Mouse (Mus musculus) T-helper 17 cell (primary cell): ENCODE results near the gene Retreg2.

Experiments used
- in situ Hi-C, 2 experiments: fragments of 300-600 bp; cut with MboI, MseI; formaldehyde crosslinking; loops; 1 replicate in 1 of 2; 2 replicates in 1 of 2; pipeline ENCODE4 v1.15.1; 2025; ENCODE audit warnings: high pct_unique_total_duplicates in 2 of 2

The Retreg2 gene

DNA sequence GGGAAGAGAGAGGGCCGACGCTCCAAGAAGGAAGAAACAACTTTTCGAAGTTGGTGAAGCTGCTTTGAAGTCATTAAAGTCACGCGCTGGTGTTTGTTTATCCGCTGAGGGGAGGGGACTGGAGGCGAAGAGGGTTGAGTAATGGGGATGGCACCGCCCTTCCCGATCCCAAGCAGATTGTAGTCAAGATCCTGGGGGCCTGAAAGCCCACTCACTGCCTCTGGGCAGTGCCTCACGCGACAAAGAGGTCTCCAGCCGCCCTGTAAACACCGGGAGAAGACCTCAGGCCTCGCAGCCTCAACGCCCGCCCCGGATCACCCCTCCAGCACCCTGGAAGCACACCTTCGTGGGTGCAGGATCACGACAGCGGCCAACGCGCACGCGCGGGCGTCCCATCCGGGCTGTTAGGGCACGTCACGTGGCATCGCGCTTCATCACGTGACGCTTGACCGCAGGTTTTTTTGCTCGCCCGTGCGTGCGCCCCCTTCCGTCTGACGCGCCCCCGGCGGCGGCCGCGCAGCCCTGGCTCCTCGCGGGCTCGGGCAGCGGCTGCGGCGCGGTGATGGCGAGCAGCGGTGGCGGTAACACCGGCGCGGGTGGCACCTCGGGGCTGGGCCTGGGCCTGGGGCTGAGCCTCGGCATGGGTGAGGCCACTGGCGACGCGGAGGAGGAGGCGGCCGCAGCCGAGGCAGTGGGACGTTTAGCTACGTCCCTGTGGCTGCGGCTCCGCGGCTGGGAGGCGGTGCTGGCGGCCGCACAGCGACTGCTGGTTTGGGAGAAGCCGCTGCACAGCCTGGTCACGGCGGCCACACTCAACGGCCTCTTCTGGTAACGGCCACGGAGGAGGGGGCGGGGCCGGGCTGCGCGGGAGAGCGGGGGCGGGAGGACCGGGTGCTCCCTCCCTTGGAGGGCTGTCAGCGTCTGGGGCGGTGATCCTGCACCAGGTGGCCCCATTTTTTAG is at the start of gene Retreg2, which contains the start of gene Cnppd1:
TSS of gene Retreg2 (plus strand) at position 478 of the 961 bp plus-strand sequence.
TSS of gene Cnppd1 (minus strand) at position 411 of the 961 bp plus-strand sequence.
- in situ Hi-C loops = loop anchor here (5.0 to 10.0 kb wide), 2 partner anchors 740 to 898 kb away; no protein-coding TSS in a partner anchor

GRCm38 (mm10) chr1:75122211-75122610 is 20.4 kb upstream of the Retreg2 start:
- in situ Hi-C loops = loop anchor here (5.0 to 10.0 kb wide), 8 partner anchors 70 to 867 kb away; partner anchors contain the start of genes Cryba2 (in 2 of the 2), Cdk5r2 (in 1 of the 2), Cyp27a1 (in 1 of the 2) and Glb1l (in 1 of the 2)

DNA sequence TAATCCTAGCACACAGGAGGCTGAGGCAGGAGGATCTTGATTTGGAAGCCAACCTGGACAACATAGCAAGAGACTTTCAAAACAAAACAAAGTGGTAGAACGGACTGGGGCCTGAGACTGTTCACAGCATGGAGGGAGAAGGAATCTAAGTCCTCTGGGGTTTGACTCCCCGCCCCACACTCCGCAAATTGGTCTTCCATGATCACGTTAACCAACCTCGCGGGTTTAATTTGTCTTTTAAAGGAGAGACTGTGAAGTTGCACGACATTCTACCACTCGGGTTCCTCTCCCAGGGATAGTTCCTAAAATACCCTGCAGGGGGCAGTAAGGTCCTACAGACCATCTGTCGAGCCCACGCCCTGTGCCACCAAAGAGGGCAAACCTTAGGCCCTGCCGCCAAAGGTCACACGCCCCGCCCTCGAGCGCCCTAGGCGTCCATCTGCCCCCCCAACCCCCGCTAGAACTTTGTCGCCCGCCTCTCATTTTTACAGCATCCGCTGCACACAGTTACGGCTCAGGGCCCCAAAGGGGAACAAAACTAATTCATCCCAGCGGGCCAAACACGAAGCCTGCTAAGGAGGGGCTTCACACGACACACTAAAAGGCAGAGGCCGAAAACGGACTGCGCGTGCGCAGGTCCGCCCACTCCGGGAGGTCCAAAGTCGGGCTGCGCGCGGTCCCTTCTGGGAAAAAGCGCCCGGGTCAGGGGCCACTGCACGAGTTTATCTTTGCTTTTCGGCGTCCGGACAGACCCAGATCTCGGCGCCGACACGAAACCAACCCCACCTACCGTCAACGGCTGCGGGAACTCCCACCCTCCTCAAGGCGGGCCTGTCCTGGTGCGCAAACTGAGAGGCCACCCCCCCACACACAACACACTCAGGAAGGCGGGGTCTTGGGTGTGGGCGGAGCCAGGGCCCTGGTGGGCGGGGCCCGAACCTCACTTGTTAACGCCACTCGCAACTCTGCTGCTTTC is 17.9 kb upstream of the Retreg2 start, which contains the start of gene Nhej1:
TSS of gene Nhej1 (minus strand) at position 855 of the 976 bp plus-strand sequence.
- in situ Hi-C loops = loop anchor here (5.0 to 10.0 kb wide), 12 partner anchors 63 to 870 kb away; partner anchors contain the start of genes Cryba2 (in 2 of the 2), Cdk5r2 (in 1 of the 2), Cyp27a1 (in 1 of the 2) and Glb1l (in 1 of the 2)

GRCm38 (mm10) chr1:75125418-75125817 is 17.2 kb upstream of the Retreg2 start:
- in situ Hi-C loops = loop anchor here (5.0 to 10.0 kb wide), 11 partner anchors 62 to 871 kb away; partner anchors contain the start of genes Cryba2 (in 2 of the 2), Cdk5r2 (in 1 of the 2), Cyp27a1 (in 1 of the 2) and Glb1l (in 1 of the 2)

GRCm38 (mm10) chr1:75128641-75129040 is 13.9 kb upstream of the Retreg2 start:
- in situ Hi-C loops = loop anchor here (5.0 to 10.0 kb wide), 11 partner anchors 59 to 874 kb away; partner anchors contain the start of genes Cryba2 (in 2 of the 2), Cdk5r2 (in 1 of the 2), Cyp27a1 (in 1 of the 2) and Glb1l (in 1 of the 2)

DNA sequence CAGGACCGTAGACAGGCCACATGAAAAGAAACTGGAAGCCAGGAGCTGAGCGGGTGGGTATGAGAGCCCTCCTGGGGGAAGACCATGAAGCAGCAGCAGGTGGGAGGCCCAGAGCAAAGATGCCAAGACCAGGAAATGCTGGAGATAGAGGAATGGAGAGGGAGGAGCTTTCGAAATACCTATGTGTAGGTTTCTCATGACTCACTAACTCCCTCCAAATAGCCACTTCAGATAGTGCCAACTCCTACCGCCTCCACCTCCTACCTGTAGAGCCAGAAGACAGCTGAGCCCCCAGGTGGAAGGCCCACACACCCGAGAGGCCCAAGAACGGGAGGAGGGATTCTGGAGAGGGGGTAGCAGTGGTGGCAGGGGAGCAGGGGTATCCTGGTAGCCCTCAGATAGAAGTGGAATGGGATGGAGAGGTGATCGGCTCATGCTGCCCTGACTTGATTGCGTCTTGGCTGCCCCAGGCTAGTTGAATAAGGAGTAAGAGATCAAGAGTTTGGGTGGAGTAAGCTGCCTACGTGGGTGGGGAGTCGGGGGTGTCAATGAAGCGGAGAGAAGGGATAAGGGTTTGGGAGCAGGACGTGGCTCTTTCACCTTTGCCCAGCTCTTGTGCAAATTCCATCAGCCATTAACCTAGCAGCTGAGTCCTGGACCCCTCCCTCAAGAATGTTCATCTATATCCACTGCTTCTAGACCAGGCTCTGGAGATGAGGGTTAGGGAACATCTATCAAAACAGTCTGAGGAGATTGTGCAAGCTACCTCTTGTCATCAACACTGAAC is 9.0 kb upstream of the Retreg2 start, which contains the start of gene Slc23a3:
TSS of gene Slc23a3 (minus strand) at position 470 of the 787 bp plus-strand sequence.
- in situ Hi-C loops = loop anchor here in 1 of 2 experiments (5.0 to 10.0 kb wide), 2 partner anchors 316 to 799 kb away; no protein-coding TSS in a partner anchor

- in situ Hi-C loops = loop anchor here (5.0 to 10.0 kb wide), 6 partner anchors 116 to 801 kb away; partner anchors contain the start of gene Dnpep (in 1 of the 2)
Observed at GRCm38 (mm10) chr1:75136293-75136692, 6.3 kb upstream of the Retreg2 start.

DNA sequence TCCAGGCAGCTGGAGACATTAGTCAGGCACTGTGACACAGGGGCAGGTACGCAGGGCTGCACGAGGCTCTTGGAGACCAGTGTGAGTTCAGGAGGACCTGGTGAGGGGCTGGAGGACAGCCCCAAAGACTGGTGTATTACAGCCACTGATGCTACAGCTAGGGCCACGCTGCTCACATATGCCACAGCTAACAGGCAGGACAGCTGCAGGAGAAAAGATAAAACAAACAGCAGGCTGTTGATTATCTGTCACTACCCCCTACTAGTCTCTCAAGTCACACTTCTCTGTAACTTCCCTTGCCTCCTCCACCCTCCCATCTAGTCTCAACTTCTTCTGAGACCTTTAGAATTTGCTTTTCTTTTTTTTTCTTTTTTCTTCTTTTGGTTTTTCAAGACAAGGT is 5.8 kb upstream of the Retreg2 start:
- in situ Hi-C loops = loop anchor here (5.0 to 10.0 kb wide), 6 partner anchors 116 to 802 kb away; partner anchors contain the start of gene Dnpep (in 1 of the 2)

- in situ Hi-C loops = loop anchor here (5.0 to 10.0 kb wide), 6 partner anchors 114 to 804 kb away; partner anchors contain the start of gene Dnpep (in 1 of the 2)
Observed at GRCm38 (mm10) chr1:75138448-75138847, 4.1 kb upstream of the Retreg2 start.

DNA sequence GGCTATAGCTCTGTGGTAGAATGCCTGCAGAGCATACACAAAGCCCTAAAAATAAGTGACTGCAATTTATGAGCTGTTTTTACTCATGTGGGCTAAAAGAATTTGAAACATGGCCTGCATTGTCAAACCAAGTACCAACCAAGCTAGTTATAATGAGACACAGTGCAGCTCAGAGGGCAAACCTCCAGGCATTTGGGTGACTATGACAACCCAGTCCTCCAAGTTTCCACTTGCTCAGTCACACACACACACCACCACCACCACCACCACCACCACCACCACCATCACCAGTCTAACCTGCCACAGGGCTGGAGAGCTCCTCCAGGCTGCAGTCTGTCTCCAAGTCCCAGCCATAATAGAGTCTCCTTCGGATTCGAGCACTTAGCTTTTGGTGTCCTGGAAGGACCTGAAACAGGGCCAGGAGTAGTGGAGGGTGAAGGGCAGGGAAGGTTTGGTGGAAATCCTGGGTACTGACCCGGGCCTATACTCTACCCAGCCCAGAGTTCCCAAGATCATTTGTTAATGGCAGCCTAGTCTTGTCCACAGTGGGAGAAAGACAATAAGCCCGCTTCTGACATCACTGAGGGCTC is 1.9 kb upstream of the Retreg2 start:
- in situ Hi-C loops = loop anchor here (5.0 to 10.0 kb wide), 2 partner anchors 738 to 896 kb away; no protein-coding TSS in a partner anchor

DNA sequence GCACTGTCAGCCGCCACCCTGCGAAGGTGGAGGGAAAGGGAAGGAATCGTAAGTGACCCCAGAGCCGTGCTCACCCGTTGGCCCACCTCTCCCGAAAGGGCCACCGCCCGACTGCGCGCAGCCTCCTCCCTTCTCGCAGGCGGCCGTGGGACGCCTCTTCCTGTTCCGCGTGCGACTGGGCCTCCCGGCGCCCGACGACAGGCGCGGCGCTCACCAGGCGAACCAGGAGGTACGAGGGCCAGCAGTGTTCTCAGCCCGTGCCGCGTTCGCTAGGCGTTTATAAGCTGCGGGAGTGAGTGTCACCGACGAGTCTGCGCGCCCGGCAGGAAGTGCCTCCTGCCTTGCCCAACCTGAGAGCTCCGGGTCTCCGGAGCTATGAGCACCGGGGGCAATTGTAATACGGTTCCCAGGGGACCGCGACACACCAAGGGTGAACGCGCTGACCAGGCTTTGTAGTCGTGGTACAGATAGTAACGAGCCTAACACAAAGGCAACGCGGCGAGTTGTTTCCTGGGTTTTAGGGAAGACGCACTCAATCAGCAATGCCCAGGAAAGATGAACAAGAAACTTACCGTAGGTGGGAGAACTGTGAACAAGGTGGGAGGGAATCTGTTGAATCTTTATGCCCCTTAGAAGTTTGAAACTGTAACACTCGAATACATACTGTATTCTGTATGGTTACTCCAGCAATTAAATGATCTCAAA is 940 bp upstream of the Retreg2 start:
- in situ Hi-C loops = loop anchor here (5.0 to 10.0 kb wide), 2 partner anchors 739 to 897 kb away; no protein-coding TSS in a partner anchor

- in situ Hi-C loops = loop anchor here in 1 of 2 experiments (10.0 kb wide), 1 partner anchor 901 kb away; no protein-coding TSS in a partner anchor
Observed at GRCm38 (mm10) chr1:75145589-75145988, 3.0 kb downstream of the Retreg2 start.

- in situ Hi-C loops = loop anchor here in 1 of 2 experiments (10.0 kb wide), 1 partner anchor 903 kb away; no protein-coding TSS in a partner anchor
Observed at GRCm38 (mm10) chr1:75147411-75148135, 5.0 kb downstream of the Retreg2 start.

GRCm38 (mm10) chr1:75148727-75149126 is 6.1 kb downstream of the Retreg2 start:
- in situ Hi-C loops = loop anchor here in 1 of 2 experiments (10.0 kb wide), 1 partner anchor 904 kb away; no protein-coding TSS in a partner anchor

- in situ Hi-C loops = loop anchor here in 1 of 2 experiments (10.0 kb wide), 1 partner anchor 1241 kb away; no protein-coding TSS in a partner anchor
Observed at GRCm38 (mm10) chr1:75155837-75156236, 13.3 kb downstream of the Retreg2 start.

- in situ Hi-C loops = loop anchor here in 1 of 2 experiments (10.0 kb wide), 1 partner anchor 1244 kb away; no protein-coding TSS in a partner anchor
Observed at GRCm38 (mm10) chr1:75158990-75159389, 16.4 kb downstream of the Retreg2 start.
